Mouse (Mus musculus): ENCODE results near the gene Ficd.

DNA sequence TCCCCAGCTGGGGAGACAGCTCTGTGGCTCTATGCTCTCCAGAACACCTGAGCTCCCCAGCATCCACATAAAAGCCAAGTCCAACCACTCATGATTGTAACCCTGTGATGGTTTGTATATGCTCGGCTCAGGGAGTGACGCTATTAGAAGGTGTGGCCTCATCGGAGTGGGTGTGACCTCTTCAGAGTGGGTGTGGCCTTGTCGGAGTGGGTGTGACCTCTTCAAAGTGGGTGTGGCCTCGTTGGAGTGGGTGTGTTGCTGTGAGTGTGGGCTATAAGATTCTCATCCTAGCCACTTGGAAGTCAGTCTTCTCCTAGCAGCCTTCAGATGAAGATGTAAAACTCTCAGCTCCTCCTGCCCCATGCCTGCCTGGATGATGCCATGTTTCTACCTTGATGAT is 48.1 kb upstream of the Ficd start:
- TF ChIP-seq POLR2A (IDR thresholded peaks at IDR 0.05; ENCODE audit: control insufficient read depth, extremely low read depth, insufficient read depth, low read length, poor library complexity) (no peak), CTCF (IDR thresholded peaks at IDR 0.05; ENCODE audit: borderline replicate concordance, control insufficient read depth, extremely low read depth, insufficient read depth, low read length, poor library complexity) (no peak)
